Mouse (Mus musculus): Measurements from ENCODE around the gene Exoc4.

Exoc4 gene

GRCm38 (mm10) chr6:33468480-33468879 lies 219.6 kb downstream of the Exoc4 start:
- no peak for DNase-seq (ENCODE audit: low spot score)

- DNase-seq (ENCODE audit: low spot score): no peak
These were observed 227.2 kb downstream of the Exoc4 start for GRCm38 (mm10) chr6:33476134-33476533.

GRCm38 (mm10) chr6:33484568-33484967 lies 235.7 kb downstream of the Exoc4 start:
- no peak for DNase-seq (ENCODE audit: low spot score)

- no peak for DNase-seq (ENCODE audit: low spot score)
These were observed 240.9 kb downstream of the Exoc4 start for GRCm38 (mm10) chr6:33489788-33490187.

GRCm38 (mm10) chr6:33496141-33496855 lies 247.4 kb downstream of the Exoc4 start:
- DNase-seq (ENCODE audit: low spot score): no peak

- no peak for DNase-seq (ENCODE audit: low spot score)
These were observed 248.5 kb downstream of the Exoc4 start for GRCm38 (mm10) chr6:33497348-33497747.

- DNase-seq (ENCODE audit: low spot score): no peak
These were observed 253.5 kb downstream of the Exoc4 start for GRCm38 (mm10) chr6:33502388-33502787.

- no peak for DNase-seq (ENCODE audit: low spot score)
These were observed 254.5 kb downstream of the Exoc4 start for GRCm38 (mm10) chr6:33503381-33503780.

- DNase-seq (ENCODE audit: low spot score): no peak
These were observed 258.2 kb downstream of the Exoc4 start for GRCm38 (mm10) chr6:33507134-33507533.

GRCm38 (mm10) chr6:33515391-33515790 lies 266.5 kb downstream of the Exoc4 start:
- DNase-seq (ENCODE audit: low spot score): no peak

- DNase-seq (ENCODE audit: low spot score): no peak
These were observed 267.9 kb downstream of the Exoc4 start for GRCm38 (mm10) chr6:33516798-33517197.

GRCm38 (mm10) chr6:33517890-33518410 lies 269.1 kb downstream of the Exoc4 start:
- DNase-seq (ENCODE audit: low spot score): no peak

GRCm38 (mm10) chr6:33525695-33526366 lies 276.9 kb downstream of the Exoc4 start:
- no peak for DNase-seq (ENCODE audit: low spot score)

GRCm38 (mm10) chr6:33540356-33540755 lies 291.5 kb downstream of the Exoc4 start:
- DNase-seq (ENCODE audit: low spot score): no peak

- DNase-seq (ENCODE audit: low spot score): no peak
These were observed 293.8 kb downstream of the Exoc4 start for GRCm38 (mm10) chr6:33542712-33543111.

- DNase-seq (ENCODE audit: low spot score): no peak
These were observed 303.0 kb downstream of the Exoc4 start for GRCm38 (mm10) chr6:33551934-33552333.

- DNase-seq (ENCODE audit: low spot score): no peak
These were observed 312.0 kb downstream of the Exoc4 start for GRCm38 (mm10) chr6:33560925-33561324.

GRCm38 (mm10) chr6:33561911-33562310 lies 313.0 kb downstream of the Exoc4 start:
- no peak for DNase-seq (ENCODE audit: low spot score)

- no peak for DNase-seq (ENCODE audit: low spot score)
These were observed 327.1 kb downstream of the Exoc4 start for GRCm38 (mm10) chr6:33575947-33576346.

- no peak for DNase-seq (ENCODE audit: low spot score)
These were observed 359.6 kb downstream of the Exoc4 start for GRCm38 (mm10) chr6:33608469-33608868.

GRCm38 (mm10) chr6:33613978-33614377 lies 365.1 kb downstream of the Exoc4 start:
- no peak for DNase-seq (ENCODE audit: low spot score)

GRCm38 (mm10) chr6:33618590-33618989 lies 369.7 kb downstream of the Exoc4 start:
- no peak for DNase-seq (ENCODE audit: low spot score)

- no peak for DNase-seq (ENCODE audit: low spot score)
These were observed 371.8 kb downstream of the Exoc4 start for GRCm38 (mm10) chr6:33620701-33621100.

Measured in embryo, embryonic 10 days (tissue).